Mouse (Mus musculus): ENCODE measurements around the gene Sort1. TPM values are rescaled to one million over a fixed set of nuclear protein-coding genes. Genes with fewer than 3 reads are reported as not detected.

The Sort1 gene
- polyA plus RNA-seq, 1 experiment from 2014 or later, result 11.7 TPM

- Histone ChIP-seq H3K4me3 (replicated peaks; ENCODE audit: low read depth, low read length) (no peak overlapping the region), H3K27ac (peak overlapping the region; percentile 69), H3K27me3 (ENCODE audit: insufficient read depth, low read length) (no peaks in the 10 kb centered on the region), H3K4me1 (replicated peaks; ENCODE audit: insufficient read depth, low read length) (0 out of 2 replicates have a peak, but pooled peaks cover 7% of the 10 kb centered on the region), H3K36me3 (ENCODE audit: insufficient read depth, low read length) (no peaks in the 10 kb centered on the region), H3K9me3 (replicated peaks; ENCODE audit: low read length) (no peaks in the 10 kb centered on the region), H3K4me2 (ENCODE audit: low read length) (no peak overlapping the region; the same call in 1 of the 2 replicates), H3K9ac (ENCODE audit: low read depth, low read length) (no peak overlapping the region)
- ATAC-seq (replicated peaks; ENCODE audit: low FRiP score, low read depth) (peak; percentile 68), DNase-seq (ENCODE audit: low spot score) (peak; percentile 40)
- WGBS, result 10% methylated on average over 7 of the region's 7 CpGs
- no peak for TF ChIP-seq CTCF (IDR thresholded peaks at IDR 0.05; ENCODE audit: low read depth)
These were observed 77.0 kb downstream of the Sort1 start for GRCm38 (mm10) chr3:108360894-108361293.

GRCm38 (mm10) chr3:108363626-108364025, 79.7 kb downstream of the Sort1 start:
- Histone ChIP-seq H3K27ac (no peak overlapping the region), H3K27me3 (ENCODE audit: insufficient read depth, low read length) (no peaks in the 10 kb centered on the region), H3K4me2 (ENCODE audit: low read length) (no peak overlapping the region), H3K4me1 (replicated peaks; ENCODE audit: insufficient read depth, low read length) (0 out of 2 replicates have a peak, but pooled peaks cover 7% of the 10 kb centered on the region), H3K9me3 (replicated peaks; ENCODE audit: low read length) (no peaks in the 10 kb centered on the region), H3K36me3 (ENCODE audit: insufficient read depth, low read length) (no peaks in the 10 kb centered on the region), H3K9ac (ENCODE audit: low read depth, low read length) (no peak overlapping the region), H3K4me3 (replicated peaks; ENCODE audit: low read depth, low read length) (no peak overlapping the region)
- no peak for TF ChIP-seq CTCF (IDR thresholded peaks at IDR 0.05; ENCODE audit: low read depth)
- DNase-seq (ENCODE audit: low spot score) (no peak), ATAC-seq (replicated peaks; ENCODE audit: low FRiP score, low read depth) (no peak)
- WGBS, result 77% methylated on average over 3 of the region's 3 CpGs

GRCm38 (mm10) chr3:108364270-108364995, 80.6 kb downstream of the Sort1 start, which contains the start of gene Mybphl:
Gene Mybphl (plus strand): TSS chr3:108364911.
- H3K27ac ChIP-seq, result no peak within 1 kb of the TSS
- H3K9me3 ChIP-seq (replicated peaks; ENCODE audit: low read length), result no peaks in the 10 kb centered on the region
- DNase-seq (ENCODE audit: low spot score) (no peak), ATAC-seq (replicated peaks; ENCODE audit: low FRiP score, low read depth) (no peak)
- no peak within 1 kb of the TSS for H3K4me3 ChIP-seq (replicated peaks; ENCODE audit: low read depth, low read length)
- no peak within 1 kb of the TSS for H3K9ac ChIP-seq (ENCODE audit: low read depth, low read length)
- no peak for TF ChIP-seq CTCF (IDR thresholded peaks at IDR 0.05; ENCODE audit: low read depth)
- WGBS, result 59% methylated on average over 9 of the region's 9 CpGs
- H3K4me1 ChIP-seq (replicated peaks; ENCODE audit: insufficient read depth, low read length), result 0 out of 2 replicates have a peak, but pooled peaks cover 7% of the 10 kb centered on the region
- no peaks in the 10 kb centered on the region for H3K36me3 ChIP-seq (ENCODE audit: insufficient read depth, low read length)
- no peaks in the 10 kb centered on the region for H3K27me3 ChIP-seq (ENCODE audit: insufficient read depth, low read length)
- no peak within 1 kb of the TSS for H3K4me2 ChIP-seq (ENCODE audit: low read length)

GRCm38 (mm10) chr3:108367173-108367572, 83.3 kb downstream of the Sort1 start:
- DNase-seq (ENCODE audit: low spot score), result no peak
- no peak for TF ChIP-seq CTCF (IDR thresholded peaks at IDR 0.05; ENCODE audit: low read depth)
- Histone ChIP-seq H3K9ac (ENCODE audit: low read depth, low read length) (no peak overlapping the region), H3K27me3 (ENCODE audit: insufficient read depth, low read length) (no peaks in the 10 kb centered on the region), H3K27ac (no peak overlapping the region), H3K36me3 (ENCODE audit: insufficient read depth, low read length) (no peaks in the 10 kb centered on the region), H3K4me3 (replicated peaks; ENCODE audit: low read depth, low read length) (no peak overlapping the region), H3K4me1 (replicated peaks; ENCODE audit: insufficient read depth, low read length) (0 out of 2 replicates have a peak, but pooled peaks cover 3% of the 10 kb centered on the region), H3K9me3 (replicated peaks; ENCODE audit: low read length) (no peaks in the 10 kb centered on the region), H3K4me2 (ENCODE audit: low read length) (no peak overlapping the region)
- 60% methylated on average over 9 of the region's 9 CpGs for WGBS
- no peak for ATAC-seq (replicated peaks; ENCODE audit: low FRiP score, low read depth)

- H3K4me2 ChIP-seq (ENCODE audit: low read length), result no peak overlapping the region
- 0 out of 2 replicates have a peak, but pooled peaks cover 3% of the 10 kb centered on the region for H3K4me1 ChIP-seq (replicated peaks; ENCODE audit: insufficient read depth, low read length)
- no peaks in the 10 kb centered on the region for H3K9me3 ChIP-seq (replicated peaks; ENCODE audit: low read length)
- no peaks in the 10 kb centered on the region for H3K36me3 ChIP-seq (ENCODE audit: insufficient read depth, low read length)
- no peak for TF ChIP-seq CTCF (IDR thresholded peaks at IDR 0.05; ENCODE audit: low read depth)
- H3K27ac ChIP-seq, result no peak overlapping the region
- H3K27me3 ChIP-seq (ENCODE audit: insufficient read depth, low read length), result no peaks in the 10 kb centered on the region
- DNase-seq (ENCODE audit: low spot score), result no peak
- H3K9ac ChIP-seq (ENCODE audit: low read depth, low read length), result no peak overlapping the region
- no peak for ATAC-seq (replicated peaks; ENCODE audit: low FRiP score, low read depth)
- no peak overlapping the region for H3K4me3 ChIP-seq (replicated peaks; ENCODE audit: low read depth, low read length)
- 73% methylated on average over 3 of the region's 3 CpGs for WGBS
These were observed 83.9 kb downstream of the Sort1 start for GRCm38 (mm10) chr3:108367828-108368227.

- no peak overlapping the region for H3K4me3 ChIP-seq (replicated peaks; ENCODE audit: low read depth, low read length)
- H3K27me3 ChIP-seq (ENCODE audit: insufficient read depth, low read length), result no peaks in the 10 kb centered on the region
- 80% methylated on average over 5 of the region's 5 CpGs for WGBS
- no peaks in the 10 kb centered on the region for H3K36me3 ChIP-seq (ENCODE audit: insufficient read depth, low read length)
- 0 out of 2 replicates have a peak, but pooled peaks cover 3% of the 10 kb centered on the region for H3K4me1 ChIP-seq (replicated peaks; ENCODE audit: insufficient read depth, low read length)
- no peak for ATAC-seq (replicated peaks; ENCODE audit: low FRiP score, low read depth)
- H3K9me3 ChIP-seq (replicated peaks; ENCODE audit: low read length), result no peaks in the 10 kb centered on the region
- DNase-seq (ENCODE audit: low spot score), result no peak
- no peak overlapping the region for H3K27ac ChIP-seq
- H3K4me2 ChIP-seq (ENCODE audit: low read length), result no peak overlapping the region
- no peak for TF ChIP-seq CTCF (IDR thresholded peaks at IDR 0.05; ENCODE audit: low read depth)
- H3K9ac ChIP-seq (ENCODE audit: low read depth, low read length), result no peak overlapping the region
These were observed 84.8 kb downstream of the Sort1 start for GRCm38 (mm10) chr3:108368721-108369120.
